ENCODE assay signal across 9 mouse cellular contexts in genomic region chr10:72099156-72099812, GRCm38 (mm10).
DNase-seq lines count a peak whose midpoint lies in the region; ATAC-seq lines count a peak whose summit lies in the region.
"Had no signal": no experiment of that assay in that cellular context is flagged by ENCODE, and none has a peak within 500 bp of the region (broad histone marks: within the 10 kb centered on the region; RNA-seq: fewer than 3 reads in every experiment).

No protein-coding gene starts in this region.

- H3K4me3 ChIP-seq in midbrain, embryonic 14.5 days (replicated peaks; ENCODE audit: low read depth, low read length), result no peak overlapping the region
- H3K4me3 ChIP-seq in midbrain, embryonic 10.5 days, result no peak overlapping the region
- H3K4me3 ChIP-seq: liver, embryonic 15.5 days had no signal

- H3K27me3 ChIP-seq in midbrain, embryonic 14.5 days (ENCODE audit: control insufficient read depth, insufficient read depth, low read length), result no peaks in the 10 kb centered on the region
- H3K27me3 ChIP-seq in midbrain, embryonic 10.5 days (ENCODE audit: low read depth, poor library complexity, severe bottlenecking), result no peaks in the 10 kb centered on the region
- H3K27me3 ChIP-seq: liver, embryonic 15.5 days had no signal

- peak; percentile 31 to 54 for DNase-seq in cerebellum, postnatal 25 days
- no peak for DNase-seq in cerebellum, adult 11 months
- DNase-seq in midbrain, embryonic 14.5 days, result peak; percentile 55
- DNase-seq in midbrain, embryonic 10.5 days (ENCODE audit: low spot score), result no peak
- DNase-seq in layer of hippocampus, adult 18-20 months (ENCODE audit: low spot score in 2 of 2), result peak; percentile 8 to 45
- DNase-seq in telencephalon, adult 2 months (ENCODE audit: low read depth, low spot score), result peak; percentile 6
- DNase-seq in thymus, postnatal 25 days, result no peak
- no peak for DNase-seq in thymus, postnatal 36 days

- H3K27ac ChIP-seq in midbrain, embryonic 14.5 days (replicated peaks; ENCODE audit: low read depth, low read length), result 0 out of 2 replicates have a peak overlapping the region, but pooled peaks have one; percentile 32
- no peak overlapping the region for H3K27ac ChIP-seq in midbrain, embryonic 10.5 days (replicated peaks)
- H3K27ac ChIP-seq: liver, embryonic 15.5 days had no signal

- no peaks in the 10 kb centered on the region for H3K4me1 ChIP-seq in midbrain, embryonic 14.5 days (ENCODE audit: control insufficient read depth, insufficient read depth, low read length)
- H3K4me1 ChIP-seq in midbrain, embryonic 10.5 days, result no peaks in the 10 kb centered on the region
- H3K4me1 ChIP-seq: liver, embryonic 15.5 days had no signal

- no peaks in the 10 kb centered on the region for H3K36me3 ChIP-seq in midbrain, embryonic 14.5 days (ENCODE audit: control insufficient read depth, insufficient read depth, low read length)
- no peaks in the 10 kb centered on the region for H3K36me3 ChIP-seq in midbrain, embryonic 10.5 days
- H3K36me3 ChIP-seq: liver, embryonic 15.5 days had no signal

- WGBS in midbrain, embryonic 14.5 days, result 70% methylated on average over 2 of the region's 2 CpGs
- 79% methylated on average over 2 of the region's 2 CpGs for WGBS in midbrain, embryonic 10.5 days

- ATAC-seq in midbrain, embryonic 14.5 days (ENCODE audit: low FRiP score, low TSS enrichment), result peak; percentile 53; the same call in 1 of the 2 replicates

- H3K4me2 ChIP-seq in midbrain, embryonic 14.5 days (ENCODE audit: low read length), result no peak overlapping the region
- H3K4me2 ChIP-seq: liver, embryonic 15.5 days had no signal

- H3K9ac ChIP-seq in midbrain, embryonic 14.5 days (replicated peaks; ENCODE audit: low read length), result no peak overlapping the region
- H3K9ac ChIP-seq: liver, embryonic 15.5 days had no signal

- no peaks in the 10 kb centered on the region for H3K9me3 ChIP-seq in midbrain, embryonic 14.5 days (ENCODE audit: control insufficient read depth, low read length)
- H3K9me3 ChIP-seq in midbrain, embryonic 10.5 days (replicated peaks), result no peaks in the 10 kb centered on the region
- H3K9me3 ChIP-seq: liver, embryonic 15.5 days had no signal

Comparison
In these comparisons a context has a peak if more than half of its experiments do, and no peak if none do; other contexts are left out.
1. DNase-seq: peak in cerebellum, postnatal 25 days (2 of 2), midbrain, embryonic 14.5 days (single experiment), layer of hippocampus, adult 18-20 months (2 of 2) and telencephalon, adult 2 months (single experiment); none in cerebellum, adult 11 months (single experiment), midbrain, embryonic 10.5 days (single experiment), thymus, postnatal 25 days (single experiment) and thymus, postnatal 36 days (0 of 2).